Mouse (Mus musculus): ENCODE measurements around the gene Cyp2w1. TPM values are rescaled to one million over a fixed set of nuclear protein-coding genes. Genes with fewer than 3 reads are reported as not detected.

Gene Cyp2w1
- polyA plus RNA-seq, 1 experiment from 2014 or later = not detected

DNA sequence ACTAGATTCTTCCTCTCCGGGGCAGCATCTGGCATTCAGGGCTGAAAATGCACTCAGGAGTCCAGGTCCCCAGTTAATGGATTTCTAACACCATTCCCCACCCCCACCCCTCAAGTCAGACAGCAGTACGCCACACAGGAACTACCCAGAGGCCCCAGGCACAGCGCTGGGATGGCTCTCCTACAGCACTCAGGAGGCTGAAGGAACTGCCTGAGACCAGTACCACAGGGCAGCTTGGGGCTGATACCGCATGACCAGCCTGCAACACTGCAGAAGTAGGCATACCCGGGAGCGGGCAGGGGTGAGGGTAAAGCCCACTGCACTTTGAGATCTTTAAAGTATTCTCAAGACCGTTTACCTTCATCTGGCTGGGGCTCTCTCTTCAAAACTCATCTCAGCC is 53.1 kb downstream of the Cyp2w1 start:
- no peak overlapping the region for H3K4me2 ChIP-seq (ENCODE audit: low read depth, low read length, severe bottlenecking)
- H3K27ac ChIP-seq (ENCODE audit: low read depth, low read length) = no peak overlapping the region
- H3K9ac ChIP-seq (ENCODE audit: low read length) = no peak overlapping the region
- 79% methylated on average over 7 of the region's 7 CpGs for WGBS
- ATAC-seq (replicated peaks; ENCODE audit: low FRiP score) = no peak
- no peaks in the 10 kb centered on the region for H3K9me3 ChIP-seq (ENCODE audit: control insufficient read depth, low read length)
- no peaks in the 10 kb centered on the region for H3K4me1 ChIP-seq (replicated peaks; ENCODE audit: control insufficient read depth, insufficient read depth, low read length)
- H3K27me3 ChIP-seq (ENCODE audit: control insufficient read depth, insufficient read depth, low read length) = no peaks in the 10 kb centered on the region
- DNase-seq (ENCODE audit: low spot score) = no peak
- no peak overlapping the region for H3K4me3 ChIP-seq (ENCODE audit: low read depth, low read length)
- H3K36me3 ChIP-seq (ENCODE audit: control insufficient read depth, insufficient read depth, low read length) = no peaks in the 10 kb centered on the region

DNA sequence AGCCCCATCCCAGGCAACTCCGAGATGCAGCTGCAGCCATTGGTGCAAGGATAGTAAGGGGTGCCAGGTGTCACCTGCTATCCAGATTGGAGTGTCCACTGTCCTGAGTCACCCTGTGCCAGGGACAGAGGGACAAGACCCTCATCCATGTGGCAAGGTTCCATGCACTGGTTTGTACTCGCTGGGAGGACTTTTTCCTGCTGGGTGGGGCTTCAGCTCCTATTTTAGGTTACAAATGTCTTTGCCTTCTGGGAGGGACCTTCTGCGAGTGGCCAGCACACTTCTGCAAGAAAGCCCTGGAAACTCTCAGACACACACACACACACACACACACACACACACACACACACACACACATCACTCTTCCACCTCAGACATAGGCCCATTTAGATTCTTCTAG is 53.5 kb downstream of the Cyp2w1 start:
- Histone ChIP-seq H3K4me1 (replicated peaks; ENCODE audit: control insufficient read depth, insufficient read depth, low read length) (no peaks in the 10 kb centered on the region), H3K9ac (ENCODE audit: low read length) (no peak overlapping the region), H3K4me2 (ENCODE audit: low read depth, low read length, severe bottlenecking) (no peak overlapping the region), H3K36me3 (ENCODE audit: control insufficient read depth, insufficient read depth, low read length) (no peaks in the 10 kb centered on the region), H3K4me3 (ENCODE audit: low read depth, low read length) (no peak overlapping the region), H3K27me3 (ENCODE audit: control insufficient read depth, insufficient read depth, low read length) (no peaks in the 10 kb centered on the region), H3K9me3 (ENCODE audit: control insufficient read depth, low read length) (no peaks in the 10 kb centered on the region), H3K27ac (ENCODE audit: low read depth, low read length) (no peak overlapping the region)
- DNase-seq (ENCODE audit: low spot score) (no peak), ATAC-seq (replicated peaks; ENCODE audit: low FRiP score) (no peak)
- WGBS = 82% methylated on average over 3 of the region's 3 CpGs

MicroRNA genes within 50 kb of the gene (microRNA counts, 519-probe panel; counts per million panel counts)
- microRNA mmu-miR-339-3p (31.2 counts per million), microRNA mmu-miR-339-5p (31.2 counts per million)

Small RNAs within 50 kb of the gene (microRNA-seq; reads per million reads assigned to microRNA genes)
- gene Mir339 (ENCODE audit: insufficient number of aligned reads) = 535 reads per million, percentile 60 among the genes with 10 or more reads in this experiment

Other genes with a start within 250 kb of the Cyp2w1 start
- 10.9 and 13.0 TPM in 2 replicates for gene Prkar1b, start 202.6 kb upstream of the Cyp2w1 start, polyA plus RNA-seq (2014; fragmentation: Nextera tagmentation; extraction: Ambion mirVana)
- gene Dnaaf5, start 202.4 kb upstream of the Cyp2w1 start, polyA plus RNA-seq (2014; fragmentation: Nextera tagmentation; extraction: Ambion mirVana) = 11.5 and 11.9 TPM in 2 replicates
- 50.7 and 56.2 TPM in 2 replicates for gene Sun1, start 152.0 kb upstream of the Cyp2w1 start, polyA plus RNA-seq (2014; fragmentation: Nextera tagmentation; extraction: Ambion mirVana)
- gene Get4, start 100.3 kb upstream of the Cyp2w1 start, polyA plus RNA-seq (2014; fragmentation: Nextera tagmentation; extraction: Ambion mirVana) = 148 and 150 TPM in 2 replicates
- gene Adap1, start 27.0 kb upstream of the Cyp2w1 start, polyA plus RNA-seq (2014; fragmentation: Nextera tagmentation; extraction: Ambion mirVana) = 1.9 and 2.0 TPM in 2 replicates
- 103 and 130 TPM in 2 replicates for gene Cox19, start 1.2 kb upstream of the Cyp2w1 start, polyA plus RNA-seq (2014; fragmentation: Nextera tagmentation; extraction: Ambion mirVana)
- gene Gpr146, start 25.1 kb downstream of the Cyp2w1 start, polyA plus RNA-seq (2014; fragmentation: Nextera tagmentation; extraction: Ambion mirVana) = 1.8 and 1.9 TPM in 2 replicates
- 0.17 and 0.23 TPM in 2 replicates for gene C130050O18Rik, start 52.7 kb downstream of the Cyp2w1 start, polyA plus RNA-seq (2014; fragmentation: Nextera tagmentation; extraction: Ambion mirVana)
- 1.7 and 1.9 TPM in 2 replicates for gene Gper1, start 70.5 kb downstream of the Cyp2w1 start, polyA plus RNA-seq (2014; fragmentation: Nextera tagmentation; extraction: Ambion mirVana)
- 38.5 and 47.5 TPM in 2 replicates for gene 3110082I17Rik, start 107.9 kb downstream of the Cyp2w1 start, polyA plus RNA-seq (2014; fragmentation: Nextera tagmentation; extraction: Ambion mirVana)
- gene Zfand2a, start 131.9 kb downstream of the Cyp2w1 start, polyA plus RNA-seq (2014; fragmentation: Nextera tagmentation; extraction: Ambion mirVana) = 6.4 and 7.9 TPM in 2 replicates
- 27.3 and 28.2 TPM in 2 replicates for gene Uncx, start 190.9 kb downstream of the Cyp2w1 start, polyA plus RNA-seq (2014; fragmentation: Nextera tagmentation; extraction: Ambion mirVana)